Mouse (Mus musculus) embryo, embryonic 10.5 days (tissue): ENCODE measurements at regions not wholly inside any gene's neighbourhood (a gene's known extent, or its start where the extent isn't known, plus 50 kb on each side); places are given as distances from the start of the nearest gene placed in this dataset.
A peak's percentile ranks its signal among the peaks of the same experiment; 100 is the strongest.

Experiments used
- DNase-seq: peaks from one replicate; pipeline ENCODE4 v3.0.0-alpha.2; 2015; ENCODE audit warnings: low spot score

DNA sequence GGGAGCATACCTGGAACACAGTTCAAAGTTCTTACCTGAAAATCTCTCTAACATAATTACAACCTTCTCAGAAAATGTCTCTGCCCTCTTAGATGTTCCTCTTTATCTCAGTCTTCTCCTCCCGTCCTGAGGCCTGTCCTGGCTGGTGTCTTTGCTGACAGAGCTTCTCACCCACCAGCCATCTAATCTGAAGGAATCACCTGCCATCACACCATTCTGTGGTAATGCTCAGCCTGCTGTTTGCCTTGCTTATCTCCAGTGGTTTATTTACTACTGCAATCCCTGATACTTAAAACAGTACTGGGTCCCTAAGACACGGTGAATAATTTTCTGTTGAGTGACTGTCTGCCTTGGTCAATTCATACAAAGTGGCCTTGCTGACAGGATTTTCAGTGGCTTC lies 317.8 kb upstream of the Hnrnpa3 start:
- no peak for DNase-seq

DNA sequence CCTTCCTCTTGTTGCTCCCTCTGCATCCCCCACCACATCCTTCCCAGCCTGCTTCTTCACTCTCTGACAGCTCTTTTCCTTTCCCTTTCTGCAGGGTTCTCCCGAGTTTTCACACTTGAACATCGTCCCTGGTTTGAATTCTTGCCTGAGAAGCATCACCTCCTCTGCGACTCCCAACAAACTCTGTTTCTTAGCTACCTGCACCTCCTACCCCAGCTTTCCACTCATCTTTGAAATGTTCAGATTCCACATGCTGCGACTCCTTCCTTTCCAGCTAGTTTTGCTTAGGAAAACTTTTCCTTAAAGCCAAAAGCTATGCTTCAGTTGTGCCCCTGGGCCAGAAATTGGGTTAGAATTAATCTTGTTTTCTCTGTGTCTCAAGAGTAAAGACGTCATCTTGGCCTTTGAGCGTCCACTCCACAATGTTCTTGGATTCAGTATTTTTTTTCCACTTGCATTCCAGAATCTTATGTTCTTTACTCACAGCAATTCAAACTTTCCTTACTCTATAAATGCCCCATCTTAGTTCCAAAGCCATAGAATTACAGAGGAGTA lies 317.3 kb upstream of the Hnrnpa3 start:
- no peak for DNase-seq

DNA sequence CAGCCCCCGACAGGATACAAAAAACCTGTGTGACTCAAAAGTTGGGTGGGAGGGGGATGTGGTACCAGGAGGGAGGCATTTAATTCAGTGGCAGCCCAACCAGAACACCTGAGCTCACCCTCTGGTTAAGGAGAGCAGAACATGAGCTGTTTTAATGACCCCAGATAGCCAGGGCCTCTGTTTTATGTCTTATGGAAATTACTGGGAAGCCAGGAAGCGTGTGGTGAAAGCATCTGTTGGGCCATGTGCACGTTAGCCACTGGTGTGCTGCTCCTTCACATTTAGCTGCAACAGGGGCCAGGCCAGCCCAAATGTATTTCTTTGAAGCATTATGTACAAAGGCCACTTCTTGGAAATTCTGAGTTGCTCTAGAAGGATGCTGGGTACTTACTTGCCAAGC lies 308.2 kb upstream of the Hnrnpa3 start:
- peak; percentile 18 for DNase-seq

DNA sequence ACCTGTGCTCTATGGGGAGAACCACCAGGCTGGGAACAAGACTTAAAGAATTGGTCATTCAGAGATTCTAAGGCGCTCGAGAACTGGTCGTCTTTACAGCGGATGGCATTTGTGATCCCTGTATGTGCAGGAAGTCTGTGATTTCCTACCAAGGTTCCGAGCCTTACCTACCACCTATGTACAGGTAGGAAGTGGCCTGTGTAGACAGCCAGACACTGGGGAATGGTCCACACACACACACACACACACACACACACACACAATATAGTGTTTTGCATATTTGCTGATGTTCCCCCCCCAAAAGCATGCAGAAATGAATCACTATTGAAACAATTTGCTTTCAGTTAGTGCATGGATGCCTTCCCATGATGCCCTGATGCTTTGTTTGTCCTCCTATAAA lies 307.1 kb upstream of the Hnrnpa3 start:
- no peak for DNase-seq

DNA sequence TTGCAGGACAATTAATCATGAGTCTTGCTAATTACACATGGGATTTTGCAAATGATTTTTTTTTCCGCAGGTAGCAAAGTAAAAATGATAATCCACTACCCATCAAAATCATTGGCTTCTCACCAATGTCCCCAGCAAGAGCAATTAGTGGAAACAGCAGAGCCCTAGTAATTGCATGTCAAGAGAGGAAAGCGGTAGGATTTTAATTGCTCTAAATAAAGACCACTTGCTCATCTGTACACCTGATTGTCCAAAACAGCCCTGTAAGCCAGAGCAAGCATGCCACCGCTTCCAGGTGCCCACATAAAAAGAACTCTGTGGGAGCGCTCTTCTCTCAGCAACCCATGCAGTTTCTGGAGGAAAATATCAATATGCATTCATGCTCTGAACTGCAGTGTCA lies 306.5 kb upstream of the Hnrnpa3 start:
- DNase-seq: no peak

DNA sequence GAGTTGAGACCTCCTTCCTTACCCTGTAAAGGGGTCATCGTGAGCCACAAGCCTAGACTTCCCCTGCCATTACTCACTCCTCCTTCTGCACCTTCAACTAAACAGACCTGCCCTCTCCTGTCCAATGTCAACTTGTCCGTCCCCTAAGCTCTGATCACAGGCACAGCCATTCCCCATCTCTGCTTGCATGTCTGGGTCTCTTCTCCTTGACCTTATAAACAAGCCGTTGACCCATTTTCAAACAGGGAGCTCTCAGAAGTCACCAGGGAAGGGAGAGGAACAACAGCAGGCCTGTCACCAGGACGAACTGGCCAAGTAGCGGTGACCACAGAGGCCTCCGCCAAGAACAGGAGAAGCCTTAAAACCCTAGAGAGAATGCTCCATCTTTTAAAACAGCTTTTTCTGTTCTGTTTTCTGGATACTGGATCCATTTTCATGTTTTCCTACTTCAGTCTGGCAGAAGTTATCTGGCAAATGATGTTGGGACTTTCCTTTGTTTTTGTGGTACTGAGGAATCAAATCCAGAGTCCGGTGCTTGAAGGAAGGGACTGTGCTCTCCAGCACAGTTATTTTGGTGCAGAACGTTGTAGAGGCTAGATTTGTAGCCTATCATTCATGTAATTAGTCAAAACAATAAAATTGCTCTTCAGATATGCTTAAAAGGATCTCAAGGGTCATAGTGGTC lies 302.2 kb upstream of the Hnrnpa3 start:
- DNase-seq: no peak

DNA sequence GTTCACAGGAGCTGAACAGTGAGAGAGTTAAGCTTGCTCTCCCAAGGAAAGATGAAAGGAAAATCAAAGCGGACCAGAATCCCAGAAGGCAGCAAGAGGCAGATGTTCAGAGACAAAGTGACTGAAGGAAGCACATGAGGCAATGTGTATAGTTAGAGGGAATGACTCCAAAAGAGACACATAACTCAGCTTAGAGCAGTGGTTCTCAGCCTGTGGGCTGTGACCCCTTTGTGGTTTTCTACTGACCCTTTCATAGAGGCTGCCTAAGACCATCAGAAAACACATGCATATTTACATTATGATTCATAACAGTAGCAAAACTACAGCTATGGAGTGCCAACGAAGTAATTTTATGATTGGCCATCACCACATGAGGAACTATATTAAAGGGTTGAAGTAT lies 301.5 kb upstream of the Hnrnpa3 start:
- no peak for DNase-seq

DNA sequence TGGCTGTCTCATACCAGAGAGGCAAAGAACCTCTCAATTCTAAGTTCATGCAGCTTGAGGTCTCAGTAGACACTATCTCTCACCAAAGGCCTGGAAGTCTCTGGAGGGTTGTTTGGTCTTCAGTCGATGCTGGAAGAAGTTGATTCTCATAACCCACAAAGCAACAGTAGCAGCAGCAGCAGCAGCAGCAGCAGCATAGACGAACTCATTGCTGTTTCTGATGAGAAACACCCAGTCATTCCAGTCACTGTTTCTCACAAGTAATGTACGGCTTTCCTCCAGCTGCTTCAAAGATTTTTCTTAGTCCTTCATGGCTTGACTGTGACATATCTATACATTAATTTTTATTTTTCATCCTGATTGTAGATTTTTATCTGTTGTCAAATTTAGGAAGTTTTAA lies 298.1 kb upstream of the Hnrnpa3 start:
- no peak for DNase-seq

DNA sequence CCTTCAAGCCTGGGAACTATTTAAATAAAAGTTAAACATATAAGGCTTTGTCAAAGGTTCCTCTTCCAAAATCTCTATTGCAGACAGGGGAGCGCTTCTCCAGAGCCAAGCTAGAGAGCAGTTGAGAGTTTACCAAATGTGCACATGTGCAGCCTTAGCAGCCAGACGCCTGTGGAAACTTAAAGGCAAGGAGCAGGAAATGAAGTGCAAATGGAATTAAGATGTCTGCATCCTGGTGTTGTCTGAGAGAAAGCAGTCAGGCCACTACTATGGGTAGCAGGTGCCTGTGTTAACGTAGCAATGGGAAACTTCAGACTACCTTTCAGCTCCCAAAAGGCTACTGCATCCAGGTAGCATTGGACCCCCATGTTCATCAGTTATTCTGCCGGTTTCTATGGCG lies 282.4 kb upstream of the Hnrnpa3 start:
- DNase-seq: no peak

DNA sequence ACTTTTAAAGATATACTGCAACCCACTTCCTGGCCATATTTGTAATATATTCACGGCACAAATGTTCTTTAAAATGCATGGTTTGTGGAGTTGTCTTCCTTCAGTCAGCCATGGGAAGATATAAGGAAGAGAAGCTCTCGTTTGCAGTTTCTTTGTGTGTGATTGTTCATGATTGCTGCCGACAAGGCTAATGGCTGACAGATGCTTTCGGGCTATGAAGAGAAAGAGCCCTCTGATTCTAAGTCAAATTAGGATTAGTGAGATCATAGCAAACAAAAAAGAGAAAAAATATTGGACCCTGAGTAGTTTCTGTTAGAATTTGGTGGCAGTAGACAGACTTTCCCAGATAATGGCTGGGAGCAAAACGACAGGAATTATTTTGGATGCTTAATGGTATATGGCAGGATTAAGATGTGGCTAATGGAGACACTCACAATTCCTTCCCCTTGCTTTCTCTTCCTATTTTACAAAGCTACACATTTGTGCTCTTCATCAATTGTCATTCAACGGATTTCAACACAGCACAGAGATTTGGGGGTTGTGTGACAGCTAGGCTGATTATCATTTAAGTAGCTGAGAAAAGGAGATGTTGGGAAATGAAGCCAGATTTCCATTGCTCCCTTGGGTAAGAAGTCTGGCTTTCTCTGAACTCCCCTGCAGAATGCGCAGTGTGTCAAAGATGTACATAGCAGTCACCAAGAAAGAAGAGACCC lies 273.4 kb upstream of the Hnrnpa3 start:
- DNase-seq: peak; percentile 30

DNA sequence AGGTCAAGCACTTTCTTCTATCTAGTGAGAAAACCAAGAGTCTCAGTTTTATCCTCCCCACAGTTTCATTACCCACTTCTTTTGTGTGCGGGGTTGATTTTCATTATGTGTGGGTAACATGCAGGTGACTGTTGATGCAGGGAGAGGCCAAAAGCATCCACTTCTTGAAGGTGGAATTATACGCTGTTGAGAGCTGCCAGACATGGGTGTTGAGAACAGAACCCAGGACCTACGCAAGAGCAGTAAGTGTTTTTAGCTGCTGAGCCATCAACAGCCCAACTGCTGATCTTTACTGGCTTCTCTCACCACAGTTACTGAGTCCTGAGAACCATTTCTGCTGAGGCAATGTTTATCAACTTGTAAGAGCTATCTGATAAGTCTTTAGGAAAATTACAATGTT lies 272.4 kb upstream of the Hnrnpa3 start:
- no peak for DNase-seq

DNA sequence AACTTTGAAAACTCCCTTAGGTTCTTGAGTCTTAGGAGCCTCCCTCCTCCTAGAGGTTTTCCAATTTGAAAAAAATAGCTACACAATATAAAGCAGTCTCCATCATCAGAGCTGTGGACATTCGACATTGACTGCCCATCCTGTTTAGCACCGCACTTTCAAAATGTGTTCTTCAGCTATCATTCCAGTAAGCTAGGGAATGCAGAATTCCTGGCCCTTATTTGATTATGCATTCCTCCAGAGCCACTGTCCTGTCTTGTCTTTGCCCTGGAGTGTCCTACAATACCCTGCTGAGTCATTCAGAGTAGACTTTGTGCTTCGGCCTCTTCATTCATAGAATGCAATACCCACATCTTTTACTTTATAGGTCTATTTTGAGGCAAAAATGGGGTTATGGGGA lies 267.0 kb upstream of the Hnrnpa3 start:
- no peak for DNase-seq

DNA sequence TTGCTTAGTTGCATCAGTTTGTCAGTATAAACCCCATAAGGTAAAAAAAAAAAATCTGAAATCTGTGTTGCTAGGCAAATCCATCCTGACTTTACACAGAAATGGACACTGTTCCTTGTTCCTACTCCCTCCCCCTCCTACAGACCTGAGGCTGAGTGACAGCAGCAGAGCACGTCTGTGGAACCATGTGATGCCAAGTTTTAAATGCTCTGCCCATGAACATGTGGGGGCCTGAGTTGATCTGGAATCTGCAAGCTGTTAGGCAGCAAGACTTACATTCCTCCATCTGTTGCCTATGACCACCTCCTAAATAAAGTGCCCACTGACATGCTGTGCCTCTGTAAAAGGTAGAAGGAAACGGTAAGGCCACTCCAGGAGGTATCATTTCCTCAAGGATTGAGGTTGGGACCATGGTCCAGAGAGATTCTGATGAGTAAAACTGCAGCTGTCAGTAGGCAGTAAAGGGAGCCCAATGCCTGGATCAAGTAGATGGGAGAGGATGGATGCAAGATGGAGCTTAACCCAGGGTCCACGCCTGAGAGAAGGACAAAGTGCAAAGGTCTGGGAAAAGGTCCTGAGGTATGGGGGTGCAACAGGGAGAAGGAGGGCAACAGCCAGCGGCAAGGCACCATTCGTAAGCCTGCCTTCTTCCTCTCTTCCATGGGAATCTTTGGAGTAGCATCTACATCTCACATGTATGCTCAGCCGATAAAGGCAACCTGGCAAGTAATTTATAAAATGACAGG lies 264.0 kb upstream of the Hnrnpa3 start:
- no peak for DNase-seq

DNA sequence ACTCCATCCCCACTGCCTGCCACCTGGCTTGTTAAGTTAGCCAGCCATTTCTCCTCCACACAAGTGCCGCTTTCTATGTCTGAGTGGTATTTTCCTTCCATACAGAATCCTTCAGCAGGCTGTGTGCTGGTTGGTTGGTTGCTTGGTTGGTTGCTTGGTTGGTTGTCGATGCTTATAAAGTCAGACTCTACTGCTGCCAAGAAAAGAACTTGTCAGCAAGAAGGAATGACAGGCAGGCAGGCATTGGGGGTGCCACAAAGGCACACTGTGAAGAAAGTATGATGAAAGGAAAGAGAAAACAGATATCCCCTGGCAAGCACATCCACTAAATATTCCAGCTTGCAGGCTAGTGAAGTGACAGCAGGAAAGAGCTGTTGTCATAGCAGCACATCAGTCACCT lies 263.0 kb upstream of the Hnrnpa3 start:
- no peak for DNase-seq

DNA sequence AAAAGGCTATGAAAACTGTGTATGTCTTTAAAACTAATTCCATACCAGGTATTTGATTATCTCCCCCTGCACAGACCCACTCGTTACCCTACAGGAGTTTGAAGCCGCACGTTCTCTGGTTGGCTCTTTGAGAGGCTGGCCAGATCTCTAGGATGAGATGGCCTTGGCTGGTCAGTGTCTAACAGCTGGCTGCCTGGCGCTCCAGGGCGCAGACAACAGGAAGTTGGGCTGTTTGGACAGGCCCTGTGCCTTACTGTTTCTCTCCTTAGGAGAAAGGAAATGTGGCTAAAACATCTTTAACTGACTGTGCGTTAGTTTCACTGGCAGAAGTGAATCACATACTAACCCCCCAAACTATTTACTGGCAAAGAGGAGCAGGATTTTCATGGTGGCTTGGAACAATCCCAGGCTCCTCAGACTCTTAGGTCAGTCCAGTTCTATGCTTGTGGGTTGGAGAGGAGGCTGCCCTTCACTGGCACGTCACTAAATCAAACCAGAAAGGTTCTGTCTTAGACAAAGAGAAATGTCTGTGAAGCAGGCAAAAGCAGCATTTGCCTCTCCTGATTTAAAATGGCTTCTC lies 258.7 kb upstream of the Hnrnpa3 start:
- DNase-seq: no peak

DNA sequence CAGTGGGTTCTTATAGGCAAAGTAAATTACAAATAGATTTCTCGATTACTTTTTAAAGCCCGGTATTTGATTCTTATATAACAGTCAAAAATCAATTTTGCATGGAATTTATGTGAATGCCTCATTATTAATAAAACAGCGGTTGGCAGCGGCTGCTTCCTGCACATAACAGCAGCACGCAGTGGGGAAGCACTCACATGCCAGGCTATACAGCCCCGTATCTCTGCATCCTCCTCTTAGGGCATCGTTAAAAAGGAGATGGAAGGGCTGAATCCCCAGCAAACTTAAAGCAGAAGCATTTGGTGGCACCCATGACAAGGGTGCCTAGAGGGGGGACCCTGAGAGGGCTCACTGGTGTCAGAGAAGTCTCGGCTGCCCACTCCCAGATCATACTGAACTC lies 255.3 kb upstream of the Hnrnpa3 start:
- no peak for DNase-seq

DNA sequence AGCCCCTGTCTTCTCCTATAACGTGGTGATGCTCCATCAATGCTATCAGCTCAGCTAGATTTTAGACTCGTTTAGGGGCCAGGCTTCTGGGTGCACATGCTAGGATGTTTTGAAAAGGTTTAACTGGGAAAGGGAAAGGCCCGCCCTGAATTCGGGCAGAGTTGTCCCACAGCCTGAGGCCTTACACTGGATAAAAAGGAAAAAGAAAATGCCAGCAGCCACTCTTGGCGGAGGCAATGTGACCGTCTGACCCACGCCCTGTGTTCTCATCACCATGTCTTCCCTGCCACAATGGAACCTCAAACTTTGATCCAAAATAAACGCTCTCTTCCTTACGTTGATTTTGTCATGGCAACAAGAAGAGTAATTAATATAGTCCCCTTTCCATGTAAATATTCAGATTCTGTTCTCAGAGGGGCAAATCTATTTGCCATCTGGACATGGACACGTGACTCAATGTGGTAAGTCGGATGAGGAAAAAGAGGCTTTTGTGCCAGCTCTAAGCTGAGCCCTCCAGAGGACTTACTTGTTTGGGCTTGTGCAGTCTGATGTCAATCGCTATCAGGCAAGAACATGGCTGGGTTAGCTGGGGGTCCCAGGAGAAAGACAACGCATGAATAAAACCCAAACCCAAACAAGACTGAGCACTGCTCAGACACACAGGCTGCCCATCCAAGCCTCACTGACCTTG lies 253.4 kb upstream of the Hnrnpa3 start:
- DNase-seq: no peak

DNA sequence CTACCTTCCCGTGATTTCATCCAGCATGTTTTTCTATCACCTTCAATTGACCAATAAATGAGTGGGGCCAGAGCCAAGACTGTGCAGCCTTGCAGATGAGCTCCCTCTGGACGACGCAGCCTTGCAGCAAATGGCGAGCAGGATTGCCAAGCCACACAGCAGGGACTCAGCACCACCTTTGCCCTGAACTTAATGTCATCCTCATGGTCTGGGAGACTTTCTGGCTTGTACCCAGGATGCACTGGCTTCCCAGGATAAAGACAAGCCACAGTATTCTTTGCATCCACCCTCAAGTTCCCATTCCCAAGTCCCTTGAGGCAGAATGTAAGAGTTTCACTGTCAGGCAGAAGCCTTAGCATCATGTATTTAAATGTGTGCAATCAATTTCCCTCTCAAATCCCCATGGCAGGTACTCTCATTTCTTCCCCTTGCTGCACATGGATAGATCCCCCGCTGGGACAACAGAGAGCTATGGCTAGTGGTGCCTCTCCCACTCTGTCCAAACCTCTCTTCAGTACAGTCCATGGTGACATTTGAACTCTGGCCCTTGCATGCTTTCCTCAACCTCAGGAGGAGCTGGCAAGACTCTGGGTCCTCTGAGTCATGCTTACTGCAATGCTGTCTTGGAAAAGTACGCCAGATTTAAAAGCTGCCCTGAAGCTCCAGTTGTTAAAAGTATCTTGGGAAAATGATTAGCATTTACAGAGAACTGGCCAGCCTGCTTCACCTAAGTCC lies 252.2 kb upstream of the Hnrnpa3 start:
- no peak for DNase-seq

DNA sequence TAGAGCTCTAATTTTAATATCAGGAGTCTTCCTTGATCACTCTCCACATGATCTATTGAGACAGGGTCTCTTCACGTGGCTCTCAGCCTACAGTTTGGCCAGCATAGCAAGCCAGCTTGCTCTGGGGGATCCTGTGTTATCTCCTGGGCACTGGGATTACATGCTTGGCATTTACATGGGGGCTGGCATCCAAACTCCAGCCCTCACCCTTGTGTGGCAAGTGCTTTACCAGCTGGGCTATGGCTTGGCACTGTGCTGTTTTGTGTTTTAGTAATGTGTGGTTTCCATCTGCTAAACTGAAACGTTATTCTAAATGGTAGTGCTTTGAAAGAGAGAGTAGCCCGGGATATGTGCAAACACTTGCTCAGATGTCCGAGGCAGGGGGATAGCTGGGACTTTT lies 251.5 kb upstream of the Hnrnpa3 start:
- no peak for DNase-seq

DNA sequence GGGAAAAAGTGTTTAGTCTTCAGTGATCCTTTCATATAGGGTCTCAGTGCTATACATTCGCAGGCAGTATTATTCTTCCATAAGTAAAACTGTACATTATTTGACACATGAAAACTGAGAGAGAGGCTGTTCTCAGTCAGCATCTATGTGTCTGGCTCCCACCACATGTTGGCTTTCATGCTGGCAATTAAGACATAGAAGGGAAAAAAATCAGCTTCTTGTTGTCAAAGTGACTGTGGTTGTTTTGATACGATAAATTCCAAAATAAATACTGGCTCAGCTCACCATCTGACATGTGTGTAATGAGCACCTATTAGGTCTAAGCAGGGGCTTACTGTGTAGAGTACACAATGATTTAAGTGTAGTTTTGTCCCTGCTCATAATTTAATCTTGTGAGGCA lies 251.0 kb upstream of the Hnrnpa3 start:
- no peak for DNase-seq

DNA sequence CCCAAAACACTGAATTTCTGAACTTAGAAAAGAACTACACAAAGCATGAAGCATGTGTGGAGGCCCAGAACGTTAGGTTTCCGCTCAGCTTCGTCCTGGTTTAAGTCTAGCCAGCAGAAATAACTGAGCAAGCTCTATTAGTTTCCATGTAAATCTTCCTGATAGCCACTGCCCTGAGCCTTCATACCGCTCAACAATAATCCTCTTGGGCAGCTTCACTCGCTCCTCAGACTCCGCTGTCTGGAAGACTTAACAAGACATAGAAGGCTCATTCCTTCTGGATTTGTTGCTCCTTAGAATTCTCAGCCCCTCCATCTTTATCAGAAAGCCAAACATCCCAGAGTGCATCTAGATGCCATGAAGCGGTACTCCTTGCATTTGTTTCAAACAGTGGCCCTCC lies 249.3 kb upstream of the Hnrnpa3 start:
- no peak for DNase-seq
